Mouse (Mus musculus) colon, adult 2 months (tissue): ENCODE measurements around the gene Kmt2e. TPM values are rescaled to one million over a fixed set of nuclear protein-coding genes. Genes with fewer than 3 reads are reported as not detected.

ENCODE experiments used
- polyA plus RNA-seq: library from polyadenylated mRNA; depleted of rRNA; stranded (reverse); fragments of >200 nt; gene quantifications from 2 replicates; pipeline ENCODE4 v1.2.3, GENCODE M21; 2012; rRNA removed

The Kmt2e gene
- polyA plus RNA-seq: 11.8 and 16.0 TPM in 2 replicates

GRCm38 (mm10) chr5:23433720-23434597 is at the start of gene Kmt2e:
Gene Kmt2e (plus strand): TSS chr5:23434441.

